Mouse (Mus musculus) hindbrain, embryonic 12.5 days (tissue): ENCODE measurements around the gene Myadm. TPM values are rescaled to one million over a fixed set of nuclear protein-coding genes. Genes with fewer than 3 reads are reported as not detected.
A peak's percentile ranks its signal among the peaks of the same experiment; 100 is the strongest.

Experiments
- ATAC-seq: fragments of 200-750 bp; cut with Nextera tagmentation; 2 replicates; pipeline ENCODE4 v1.8.0; 2017; ENCODE audit warnings: moderate TSS enrichment; ENCODE audit not compliant: low FRiP score
- H3K27ac ChIP-seq: fragments of 300-500 bp; sonication (generic); 2 replicates; pipeline ENCODE4 v1.5.1; 2016; ENCODE audit warnings: mild to moderate bottlenecking
- H3K27me3 ChIP-seq: fragments of 300-500 bp; sonication (generic); 2 replicates; pipeline ENCODE4 v1.6.1; 2016; ENCODE audit warnings: mild to moderate bottlenecking
- H3K36me3 ChIP-seq: fragments of 300-500 bp; sonication (generic); 2 replicates; pipeline ENCODE4 v1.6.1; 2016; ENCODE audit warnings: mild to moderate bottlenecking
- H3K4me1 ChIP-seq: fragments of 300-500 bp; sonication (generic); 2 replicates; pipeline ENCODE4 v1.6.1; 2016
- H3K4me2 ChIP-seq: fragments of 300-500 bp; sonication (generic); replicated peaks from 2 replicates; pipeline ENCODE4 v1.6.1; 2016; ENCODE audit warnings: mild to moderate bottlenecking
- H3K4me3 ChIP-seq: fragments of 300-500 bp; sonication (generic); 2 replicates; pipeline ENCODE4 v1.5.1; 2016; ENCODE audit warnings: mild to moderate bottlenecking
- H3K9ac ChIP-seq: fragments of 300-500 bp; sonication (generic); 2 replicates; pipeline ENCODE4 v1.6.1; 2016; ENCODE audit warnings: mild to moderate bottlenecking, moderate library complexity
- H3K9me3 ChIP-seq: fragments of 300-500 bp; sonication (generic); replicated peaks from 2 replicates; pipeline ENCODE4 v1.6.1; 2016; ENCODE audit warnings: mild to moderate bottlenecking
- WGBS: fragments of 180-500 bp; shearing (Covaris S2); methylation state at CpG from one replicate; pipeline ENCODE4 v1.1.7; 2016; 5-methylcytosine and 5-hydroxymethylcytosine counted together
- polyA plus RNA-seq: library from polyadenylated mRNA; unstranded; fragments of >200 nt; fragmentation: Nextera tagmentation; extraction: Ambion mirVana; gene quantifications from 2 replicates; pipeline ENCODE4 v1.2.1, GENCODE M21; 2016

Myadm gene
- 36.1 and 41.7 TPM in 2 replicates for polyA plus RNA-seq

DNA sequence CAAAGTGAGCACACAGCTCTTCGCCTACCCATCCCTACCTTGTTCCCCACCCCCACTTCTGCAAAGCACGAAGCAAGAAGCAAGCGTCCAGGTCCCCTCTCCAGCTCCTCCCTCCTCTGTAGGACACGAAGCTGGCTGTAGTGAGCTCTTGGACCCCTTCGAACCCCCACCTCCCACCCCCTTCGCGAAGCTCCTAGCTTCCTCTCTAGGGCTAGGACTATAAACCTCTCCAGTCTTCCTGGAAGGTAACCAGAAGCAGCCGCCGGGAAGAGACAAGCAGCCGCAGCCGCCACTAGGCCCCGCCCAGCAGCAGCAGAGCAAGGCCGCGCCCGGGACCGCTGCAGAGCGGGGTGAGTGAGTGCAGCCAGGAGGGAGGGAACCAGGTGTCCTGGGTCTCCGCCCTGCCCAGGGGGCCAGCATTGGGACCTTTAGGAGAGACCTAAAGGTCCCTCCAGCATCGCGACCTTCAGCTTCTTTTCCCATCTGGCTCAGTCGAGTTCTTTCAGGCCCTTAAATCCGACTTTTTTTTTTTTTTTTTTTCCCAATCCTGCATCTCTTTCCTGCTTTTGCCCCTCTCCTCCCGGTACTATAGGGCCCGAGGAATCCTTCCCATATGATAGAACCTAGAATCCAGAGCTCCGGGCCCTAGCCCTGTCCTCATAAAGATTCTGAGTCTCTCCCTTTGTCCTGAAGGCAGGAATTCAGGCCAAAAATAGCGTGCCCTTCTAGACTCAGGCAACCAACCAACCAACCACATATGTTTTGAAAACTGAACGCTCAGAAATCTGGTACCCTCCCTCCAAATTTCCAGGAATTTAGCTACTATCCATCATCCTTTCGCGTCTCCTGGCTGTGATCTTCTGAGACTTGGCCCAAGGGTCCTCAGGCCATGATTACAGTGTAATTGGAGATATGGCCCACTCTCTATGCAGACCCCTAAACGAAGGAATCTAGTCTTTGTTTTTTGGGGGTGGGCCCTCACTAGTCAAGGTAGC lies at the start of gene Myadm, which contains the start of gene Prkcg:
TSS of gene Myadm (plus strand) at position 105 of the 995 bp plus-strand sequence.
TSS of gene Prkcg (plus strand) at position 204 of the 995 bp plus-strand sequence.
- H3K27ac ChIP-seq: peak within 1 kb of the TSS; percentile 82
- H3K9ac ChIP-seq: peak within 1 kb of the TSS; percentile 68
- WGBS: 2% methylated on average over 30 of the region's 30 CpGs
- peak within 1 kb of the TSS; percentile 66 for H3K4me2 ChIP-seq
- H3K4me1 ChIP-seq: peaks cover 21% of the 10 kb centered on the region
- ATAC-seq: peak; percentile 47
- H3K4me3 ChIP-seq: peak within 1 kb of the TSS; percentile 45
- no peaks in the 10 kb centered on the region for H3K27me3 ChIP-seq
- H3K36me3 ChIP-seq: peaks cover 4% of the 10 kb centered on the region; the same call in 1 of the 2 replicates
- H3K9me3 ChIP-seq: no peaks in the 10 kb centered on the region

DNA sequence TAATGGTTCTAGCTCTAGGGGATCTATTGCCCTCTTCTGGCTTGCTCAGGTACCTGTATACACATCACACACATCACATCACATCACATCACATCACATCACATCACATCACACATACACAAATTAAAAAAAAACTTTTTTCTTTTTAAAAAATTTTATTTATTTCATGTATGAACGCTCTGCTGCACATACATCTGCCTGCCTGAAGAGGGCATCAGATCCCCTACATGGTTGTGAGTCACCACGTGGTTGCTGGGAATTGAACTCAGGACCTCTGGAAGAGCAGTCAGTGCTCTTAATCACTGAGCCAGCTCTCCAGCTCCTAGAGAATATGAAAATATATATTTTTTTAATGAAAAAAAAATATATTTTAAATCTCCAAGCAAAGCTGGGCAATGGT lies 49.7 kb upstream of the Myadm start:
- no peak for ATAC-seq

DNA sequence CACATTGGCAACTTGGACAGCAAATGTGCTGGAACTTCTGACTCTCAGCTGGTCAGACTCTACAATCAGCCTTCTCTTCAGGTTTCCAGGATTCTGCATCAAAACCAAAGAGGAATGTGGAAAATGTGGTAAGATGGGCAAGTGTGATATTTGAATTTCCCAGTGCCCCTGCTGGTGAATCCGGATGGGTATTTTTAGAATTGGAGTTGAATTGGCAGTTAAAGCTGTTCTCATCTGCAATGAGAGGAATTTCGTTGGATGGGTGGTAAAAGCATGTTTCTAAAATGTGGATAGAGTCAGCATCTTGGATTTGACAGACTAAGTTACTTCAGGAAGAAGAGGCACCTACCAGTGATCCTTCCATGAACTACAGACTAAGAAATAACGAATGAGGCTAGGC lies 28.2 kb upstream of the Myadm start:
- H3K4me1 ChIP-seq: no peaks in the 10 kb centered on the region
- H3K36me3 ChIP-seq: no peaks in the 10 kb centered on the region
- no peak overlapping the region for H3K4me3 ChIP-seq
- peaks cover 9% of the 10 kb centered on the region for H3K27me3 ChIP-seq
- H3K4me2 ChIP-seq: no peak overlapping the region
- H3K9ac ChIP-seq: no peak overlapping the region
- no peak overlapping the region for H3K27ac ChIP-seq
- WGBS: 63% methylated on average over 3 of the region's 3 CpGs
- H3K9me3 ChIP-seq: no peaks in the 10 kb centered on the region
- no peak for ATAC-seq

More for the DNA sequence above, 49.7 kb upstream of the Myadm start:
- H3K4me2 ChIP-seq: no peak overlapping the region
- H3K9ac ChIP-seq: no peak overlapping the region
- H3K9me3 ChIP-seq: no peaks in the 10 kb centered on the region
- no peaks in the 10 kb centered on the region for H3K27me3 ChIP-seq
- H3K4me3 ChIP-seq: no peak overlapping the region
- H3K4me1 ChIP-seq: no peaks in the 10 kb centered on the region
- H3K36me3 ChIP-seq: no peaks in the 10 kb centered on the region
- no peak overlapping the region for H3K27ac ChIP-seq
- 91% methylated on average over 2 of the region's 2 CpGs for WGBS

DNA sequence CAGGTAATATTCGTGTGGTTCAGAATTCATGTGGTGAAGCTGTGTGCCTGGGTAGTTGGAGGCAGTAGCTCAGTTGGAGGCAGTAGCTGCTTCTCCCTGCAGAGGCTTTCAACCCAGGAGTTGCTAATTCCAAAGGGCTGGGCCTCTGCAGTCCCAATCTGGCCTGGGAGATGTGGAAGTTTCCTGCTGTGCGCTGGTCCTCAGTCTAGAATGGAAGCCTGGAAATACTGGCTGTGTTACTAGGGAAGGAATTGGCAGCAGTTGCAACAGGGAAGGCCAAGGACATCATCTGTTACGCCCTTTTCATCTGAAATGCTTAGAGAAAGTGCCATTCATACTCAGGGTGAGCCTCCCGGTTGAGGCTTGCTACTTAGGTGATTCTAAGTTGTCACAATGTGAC lies 27.4 kb upstream of the Myadm start:
- H3K27ac ChIP-seq: no peak overlapping the region
- WGBS: 62% methylated on average over 4 of the region's 4 CpGs
- no peaks in the 10 kb centered on the region for H3K4me1 ChIP-seq
- no peak overlapping the region for H3K4me2 ChIP-seq
- H3K9ac ChIP-seq: no peak overlapping the region
- H3K27me3 ChIP-seq: peaks cover 9% of the 10 kb centered on the region
- no peaks in the 10 kb centered on the region for H3K9me3 ChIP-seq
- no peak overlapping the region for H3K4me3 ChIP-seq
- H3K36me3 ChIP-seq: no peaks in the 10 kb centered on the region
- no peak for ATAC-seq

DNA sequence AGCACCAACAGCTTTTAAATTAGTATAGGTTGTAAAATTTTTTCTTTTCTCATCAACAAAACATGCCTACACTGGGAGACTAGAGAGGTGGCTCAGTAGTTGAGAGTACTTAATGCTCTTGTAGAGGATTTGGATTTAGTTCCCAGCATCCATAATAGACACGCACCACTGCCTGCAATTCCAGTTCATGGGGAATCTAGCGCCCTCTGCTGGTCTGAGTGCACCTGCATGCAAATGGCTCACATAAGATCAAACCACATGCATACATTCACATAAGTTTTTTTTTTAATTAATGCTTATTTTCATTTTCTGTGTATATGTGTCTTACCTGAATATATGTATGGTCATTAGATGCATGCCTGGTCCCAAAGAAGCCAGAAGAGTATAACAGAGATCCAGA lies 26.1 kb upstream of the Myadm start:
- H3K4me1 ChIP-seq: no peaks in the 10 kb centered on the region
- H3K4me2 ChIP-seq: no peak overlapping the region
- no peak overlapping the region for H3K4me3 ChIP-seq
- no peak overlapping the region for H3K9ac ChIP-seq
- no peaks in the 10 kb centered on the region for H3K9me3 ChIP-seq
- H3K36me3 ChIP-seq: no peaks in the 10 kb centered on the region
- H3K27me3 ChIP-seq: peaks cover 9% of the 10 kb centered on the region
- no peak for ATAC-seq
- WGBS: 32% methylated on average over 2 of the region's 2 CpGs
- no peak overlapping the region for H3K27ac ChIP-seq

DNA sequence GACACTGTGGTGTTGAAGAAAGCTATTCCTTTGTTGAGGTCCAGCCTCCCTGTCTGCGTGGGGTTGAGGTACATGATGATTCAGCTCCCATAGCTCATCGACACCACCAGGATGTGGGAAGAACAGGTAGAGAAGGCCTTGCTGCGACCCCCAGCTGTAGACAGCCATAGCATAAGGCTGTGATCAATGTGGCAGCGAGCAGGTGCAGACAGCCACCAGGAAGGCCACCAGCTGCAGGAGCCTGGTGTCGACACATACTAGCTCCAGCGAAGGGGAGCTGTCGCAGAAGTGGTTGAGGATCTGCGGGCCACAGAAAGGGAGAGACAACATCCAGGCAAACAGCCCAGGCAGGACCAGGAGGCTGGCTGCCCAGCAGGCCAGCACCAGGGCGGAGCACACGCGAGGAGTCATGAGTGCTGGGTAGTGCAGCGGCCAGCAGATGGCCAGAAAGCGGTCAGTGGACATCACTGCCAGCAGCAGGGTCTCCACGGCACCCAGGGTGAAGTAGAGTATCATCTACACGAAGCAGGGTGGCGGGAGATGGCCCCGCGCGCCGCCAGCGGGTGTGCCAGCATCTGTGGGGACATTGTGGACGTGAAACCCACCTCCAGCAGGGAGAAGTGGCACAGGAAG lies 24.4 kb upstream of the Myadm start:
- Histone ChIP-seq H3K4me1 (no peaks in the 10 kb centered on the region), H3K27me3 (peaks cover 9% of the 10 kb centered on the region), H3K4me3 (0 out of 2 replicates have a peak overlapping the region, but pooled peaks have one; percentile 11), H3K9ac (no peak overlapping the region), H3K4me2 (peak overlapping the region; percentile 40), H3K9me3 (no peaks in the 10 kb centered on the region), H3K36me3 (no peaks in the 10 kb centered on the region), H3K27ac (no peak overlapping the region)
- 49% methylated on average over 22 of the region's 22 CpGs for WGBS
- ATAC-seq: no peak

DNA sequence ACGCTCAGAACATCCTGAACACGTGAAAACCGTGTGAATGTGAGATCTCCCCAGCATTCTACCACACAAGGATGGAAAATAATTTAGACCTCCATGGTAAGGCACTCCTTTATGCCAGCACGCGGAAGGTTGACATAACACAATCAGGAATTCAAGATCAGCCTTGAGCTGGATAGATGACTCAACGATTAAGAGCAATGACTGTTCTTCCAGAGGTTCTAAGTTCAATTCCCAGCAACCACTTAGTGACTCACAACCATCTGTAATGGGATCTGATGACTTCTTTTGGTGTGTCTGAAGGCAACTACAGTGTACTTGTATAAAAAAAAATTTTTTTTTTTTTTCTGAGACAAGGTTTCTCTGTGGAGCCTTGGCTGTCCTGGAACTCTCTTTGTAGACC lies 23.6 kb upstream of the Myadm start:
- WGBS: 64% methylated on average over 6 of the region's 6 CpGs
- Histone ChIP-seq H3K4me2 (no peak overlapping the region), H3K4me1 (no peaks in the 10 kb centered on the region), H3K4me3 (no peak overlapping the region), H3K9ac (no peak overlapping the region), H3K9me3 (no peaks in the 10 kb centered on the region), H3K27ac (no peak overlapping the region), H3K27me3 (peaks cover 9% of the 10 kb centered on the region), H3K36me3 (no peaks in the 10 kb centered on the region)
- ATAC-seq: no peak

DNA sequence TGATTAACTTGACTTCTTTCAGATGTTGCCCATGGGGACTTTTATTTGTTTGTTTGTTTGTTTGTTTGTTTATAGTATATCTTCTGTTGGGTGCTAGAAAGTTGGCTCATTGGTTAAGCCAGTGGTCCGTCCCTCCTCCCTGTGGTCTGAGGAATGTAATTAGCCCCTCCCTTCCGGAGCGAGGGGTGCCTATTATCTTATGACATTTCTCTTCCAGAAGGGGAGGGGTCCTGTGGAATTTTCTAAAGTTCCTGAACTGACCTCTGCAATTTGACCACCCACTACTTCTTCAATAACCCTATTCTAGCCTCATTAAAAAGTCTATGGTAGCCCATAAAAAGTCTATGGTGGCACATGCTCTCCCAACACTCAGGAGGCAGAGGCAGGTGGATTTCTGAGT lies 21.6 kb upstream of the Myadm start:
- Histone ChIP-seq H3K27me3 (peaks cover 9% of the 10 kb centered on the region), H3K9ac (no peak overlapping the region), H3K9me3 (no peaks in the 10 kb centered on the region), H3K27ac (no peak overlapping the region), H3K4me2 (no peak overlapping the region), H3K4me1 (no peaks in the 10 kb centered on the region), H3K36me3 (no peaks in the 10 kb centered on the region), H3K4me3 (no peak overlapping the region)
- no peak for ATAC-seq
- 94% methylated on average over 3 of the region's 3 CpGs for WGBS

DNA sequence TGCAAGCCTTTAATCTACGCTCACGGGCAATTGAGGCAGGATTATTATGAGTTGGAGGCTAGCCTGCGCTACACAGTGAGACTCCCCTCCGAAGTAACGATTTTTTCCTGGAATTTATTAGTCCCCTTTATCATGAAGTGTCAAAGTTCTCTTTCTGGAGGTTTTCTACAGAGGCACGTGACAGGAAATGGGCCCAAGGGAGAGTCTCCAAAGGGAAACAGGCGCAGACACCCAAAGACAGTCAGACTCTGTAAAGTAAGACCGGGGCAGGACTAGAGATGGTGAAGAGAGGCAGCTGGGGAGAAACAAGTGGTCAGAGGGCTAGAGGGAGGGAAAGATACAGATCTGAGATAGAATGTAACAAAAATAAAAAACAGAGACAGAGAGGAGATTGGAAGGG lies 21.0 kb upstream of the Myadm start:
- H3K36me3 ChIP-seq: no peaks in the 10 kb centered on the region
- no peaks in the 10 kb centered on the region for H3K9me3 ChIP-seq
- 77% methylated on average over 8 of the region's 8 CpGs for WGBS
- no peaks in the 10 kb centered on the region for H3K4me1 ChIP-seq
- ATAC-seq: no peak
- no peak overlapping the region for H3K4me3 ChIP-seq
- no peak overlapping the region for H3K27ac ChIP-seq
- H3K9ac ChIP-seq: no peak overlapping the region
- peaks cover 9% of the 10 kb centered on the region for H3K27me3 ChIP-seq
- no peak overlapping the region for H3K4me2 ChIP-seq

DNA sequence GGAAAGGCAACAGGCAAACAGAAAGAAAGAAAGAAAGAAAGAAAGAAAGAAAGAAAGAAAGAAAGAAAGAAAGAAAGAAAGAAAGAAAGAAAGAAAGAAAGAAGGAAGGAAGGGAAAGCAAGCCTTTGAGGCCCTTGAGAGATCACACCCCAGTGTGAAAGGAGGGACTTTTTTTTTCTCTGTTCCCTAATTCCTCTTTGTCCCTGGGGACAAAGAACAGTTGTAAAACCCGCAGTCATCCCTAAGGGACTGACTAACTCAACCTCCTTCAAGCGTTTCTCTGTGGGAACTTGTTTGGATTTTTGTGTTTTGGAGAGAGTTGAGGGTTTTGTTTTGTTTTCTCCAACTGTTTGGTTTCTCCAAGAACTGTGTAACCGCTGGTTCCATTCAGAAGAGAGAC lies 20.6 kb upstream of the Myadm start:
- 20% methylated on average over 3 of the region's 3 CpGs for WGBS
- Histone ChIP-seq H3K4me3 (no peak overlapping the region), H3K4me1 (no peaks in the 10 kb centered on the region), H3K9me3 (no peaks in the 10 kb centered on the region), H3K4me2 (no peak overlapping the region), H3K27me3 (peaks cover 9% of the 10 kb centered on the region), H3K9ac (no peak overlapping the region), H3K36me3 (no peaks in the 10 kb centered on the region), H3K27ac (no peak overlapping the region)
- no peak for ATAC-seq

DNA sequence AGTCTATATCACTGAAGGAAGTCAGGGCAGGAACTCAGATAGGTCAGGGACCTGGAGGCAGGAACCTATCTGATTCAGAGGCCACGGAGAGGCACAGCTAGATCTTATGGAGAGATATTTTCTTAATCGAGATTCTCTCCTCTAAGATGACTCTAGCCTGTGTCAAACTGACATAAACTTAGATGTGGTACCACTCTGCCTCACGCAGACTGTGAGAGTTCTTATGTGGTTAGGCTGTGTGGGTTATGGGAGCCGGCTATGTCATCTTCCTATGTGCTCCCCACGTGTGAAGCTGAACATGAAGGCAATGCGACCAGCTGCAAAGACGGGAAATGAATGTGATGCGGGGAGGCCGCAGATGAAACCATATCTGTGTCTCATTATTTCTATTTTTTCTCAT lies 16.7 kb upstream of the Myadm start:
- H3K9me3 ChIP-seq: no peaks in the 10 kb centered on the region
- H3K27ac ChIP-seq: no peak overlapping the region
- no peak overlapping the region for H3K4me3 ChIP-seq
- no peaks in the 10 kb centered on the region for H3K36me3 ChIP-seq
- WGBS: 91% methylated on average over 9 of the region's 9 CpGs
- no peak overlapping the region for H3K9ac ChIP-seq
- no peak overlapping the region for H3K4me2 ChIP-seq
- ATAC-seq: no peak
- H3K4me1 ChIP-seq: 0 out of 2 replicates have a peak, but pooled peaks cover 1% of the 10 kb centered on the region
- no peaks in the 10 kb centered on the region for H3K27me3 ChIP-seq

DNA sequence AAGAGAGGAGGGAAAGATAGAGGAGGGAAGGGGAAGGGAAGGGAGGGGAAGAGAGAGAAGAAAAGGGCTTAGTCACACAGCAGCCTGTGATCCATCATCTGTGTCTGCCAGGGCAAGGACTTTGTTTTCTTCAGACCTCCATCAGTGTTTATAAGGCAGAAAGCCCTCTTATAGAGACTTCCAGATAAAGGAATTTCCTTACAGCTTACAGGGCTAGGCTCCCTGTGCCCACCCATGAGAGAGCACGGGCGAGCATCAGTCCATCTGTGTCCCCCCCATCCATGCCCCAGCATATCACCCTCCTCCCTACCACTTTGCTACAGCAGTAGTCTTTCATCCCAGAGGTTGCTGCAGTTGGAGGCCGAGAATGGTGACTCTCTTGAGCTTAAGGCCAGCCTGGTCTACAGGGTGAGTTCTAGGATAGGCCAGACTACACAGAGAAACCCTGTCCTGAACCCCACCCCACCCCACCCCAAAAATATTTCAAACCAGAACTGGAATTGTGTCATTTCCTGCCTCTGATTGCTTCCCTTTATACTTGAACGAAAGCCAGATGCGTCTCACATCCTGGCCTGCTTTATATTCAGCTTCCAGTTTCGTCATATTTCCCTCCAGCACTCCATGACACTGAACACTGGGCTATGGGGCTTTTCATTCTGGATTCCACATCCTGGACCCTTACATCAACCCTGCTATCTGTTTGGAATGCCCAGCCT lies 13.3 kb upstream of the Myadm start:
- ATAC-seq: no peak
- H3K9ac ChIP-seq: no peak overlapping the region; the same call in 1 of the 2 replicates
- no peak overlapping the region for H3K4me2 ChIP-seq
- H3K9me3 ChIP-seq: no peaks in the 10 kb centered on the region
- H3K4me1 ChIP-seq: 0 out of 2 replicates have a peak, but pooled peaks cover 2% of the 10 kb centered on the region
- no peak overlapping the region for H3K4me3 ChIP-seq
- 51% methylated on average over 6 of the region's 6 CpGs for WGBS
- no peak overlapping the region for H3K27ac ChIP-seq
- H3K36me3 ChIP-seq: no peaks in the 10 kb centered on the region
- H3K27me3 ChIP-seq: no peaks in the 10 kb centered on the region
